Mouse (Mus musculus) lung, embryonic 14.5 days (tissue): ENCODE measurements at regions not wholly inside any gene's neighbourhood (a gene's known extent, or its start where the extent isn't known, plus 50 kb on each side); places are given as distances from the start of the nearest gene placed in this dataset.

Source experiments
- ATAC-seq: fragments of 200-750 bp; cut with Nextera tagmentation; 2 replicates; pipeline ENCODE4 v1.8.0; 2017; ENCODE audit warnings: mild to moderate bottlenecking, moderate TSS enrichment, moderate library complexity; ENCODE audit not compliant: insufficient read depth
- DNase-seq: peaks from one replicate; pipeline ENCODE4 v3.0.0-alpha.2; 2015
- H3K27ac ChIP-seq: fragments of 300-500 bp; sonication (generic); 2 replicates; pipeline ENCODE4 v1.5.1; 2014; ENCODE audit warnings: low read depth, mild to moderate bottlenecking, moderate library complexity
- H3K27me3 ChIP-seq: fragments of 300-500 bp; sonication (generic); 2 replicates; pipeline ENCODE4 v1.6.1; 2014; ENCODE audit warnings: low read length, control low read depth; ENCODE audit not compliant: insufficient read depth
- H3K36me3 ChIP-seq: fragments of 300-500 bp; sonication (generic); 2 replicates; pipeline ENCODE4 v1.6.1; 2014; ENCODE audit warnings: control low read depth; ENCODE audit not compliant: insufficient read depth
- H3K4me1 ChIP-seq: fragments of 300-500 bp; sonication (generic); 2 replicates; pipeline ENCODE4 v1.6.1; 2014; ENCODE audit warnings: antibody characterized with exemption, control low read depth; ENCODE audit not compliant: insufficient read depth
- H3K4me2 ChIP-seq: fragments of 300-500 bp; sonication (generic); 2 replicates; pipeline ENCODE4 v1.6.1; 2014; ENCODE audit warnings: mild to moderate bottlenecking
- H3K4me3 ChIP-seq: fragments of 300-500 bp; sonication (generic); 2 replicates; pipeline ENCODE4 v1.5.1; 2014; ENCODE audit warnings: low read depth, low read length
- H3K9ac ChIP-seq: fragments of 300-500 bp; sonication (generic); 2 replicates; pipeline ENCODE4 v1.6.1; 2014
- H3K9me3 ChIP-seq: fragments of 300-500 bp; sonication (generic); 2 replicates; pipeline ENCODE4 v1.6.1; 2016; ENCODE audit warnings: low read depth, low read length, control low read depth
- CTCF ChIP-seq: IDR thresholded peaks from 2 replicates; pipeline ENCODE4 v1.5.1; 2016; ENCODE audit warnings: antibody characterized with exemption, low read depth
- WGBS: fragments of 180-500 bp; shearing (Covaris S2); extraction: QIAGEN DNeasy Blood & Tissue Kit; methylation state at CpG from one replicate; pipeline ENCODE4 v1.1.7; 2014; 5-methylcytosine and 5-hydroxymethylcytosine counted together

GRCm38 (mm10) chr5:72225056-72225455 lies 57.1 kb upstream of the Commd8 start:
- ATAC-seq (peak; percentile 74; the same call in 1 of the 2 replicates), DNase-seq (no peak)
- H3K36me3 ChIP-seq, result no peaks in the 10 kb centered on the region
- peaks cover 9% of the 10 kb centered on the region; the same call in 1 of the 2 replicates for H3K4me1 ChIP-seq
- H3K27ac ChIP-seq, result no peak overlapping the region
- no peak overlapping the region for H3K9ac ChIP-seq
- TF ChIP-seq CTCF, result no peak
- 15% methylated on average over 7 of the region's 7 CpGs for WGBS
- no peaks in the 10 kb centered on the region for H3K27me3 ChIP-seq
- peak overlapping the region; percentile 36 for H3K4me2 ChIP-seq
- H3K4me3 ChIP-seq, result no peak overlapping the region
- H3K9me3 ChIP-seq, result no peaks in the 10 kb centered on the region

- peak overlapping the region; percentile 36 for H3K4me2 ChIP-seq
- H3K27ac ChIP-seq, result 0 out of 2 replicates have a peak overlapping the region, but pooled peaks have one; percentile 24
- WGBS, result 12% methylated on average over 6 of the region's 6 CpGs
- no peaks in the 10 kb centered on the region for H3K36me3 ChIP-seq
- peak; percentile 67 for DNase-seq
- peak; percentile 63 for ATAC-seq
- no peak overlapping the region for H3K9ac ChIP-seq
- no peak overlapping the region for H3K4me3 ChIP-seq
- TF ChIP-seq CTCF, result no peak
- no peaks in the 10 kb centered on the region for H3K9me3 ChIP-seq
- H3K4me1 ChIP-seq, result peaks cover 9% of the 10 kb centered on the region; the same call in 1 of the 2 replicates
- no peaks in the 10 kb centered on the region for H3K27me3 ChIP-seq
These were observed 56.6 kb upstream of the Commd8 start for GRCm38 (mm10) chr5:72224551-72224966.

GRCm38 (mm10) chr5:72222902-72223301 lies 54.9 kb upstream of the Commd8 start:
- DNase-seq, result no peak
- Histone ChIP-seq H3K36me3 (no peaks in the 10 kb centered on the region), H3K27ac (no peak overlapping the region)

GRCm38 (mm10) chr5:72219697-72220096 lies 51.7 kb upstream of the Commd8 start:
- Histone ChIP-seq H3K4me3 (no peak overlapping the region), H3K4me1 (peaks cover 5% of the 10 kb centered on the region; the same call in 1 of the 2 replicates), H3K4me2 (no peak overlapping the region), H3K27ac (no peak overlapping the region), H3K36me3 (no peaks in the 10 kb centered on the region), H3K9ac (no peak overlapping the region), H3K27me3 (no peaks in the 10 kb centered on the region), H3K9me3 (no peaks in the 10 kb centered on the region)
- DNase-seq (no peak), ATAC-seq (no peak)
- 85% methylated on average over 12 of the region's 12 CpGs for WGBS
- no peak for TF ChIP-seq CTCF

More at GRCm38 (mm10) chr5:72222902-72223301, 54.9 kb upstream of the Commd8 start:
- Histone ChIP-seq H3K9me3 (no peaks in the 10 kb centered on the region), H3K4me2 (no peak overlapping the region), H3K4me3 (no peak overlapping the region), H3K27me3 (no peaks in the 10 kb centered on the region), H3K4me1 (peaks cover 9% of the 10 kb centered on the region; the same call in 1 of the 2 replicates), H3K9ac (no peak overlapping the region)
- TF ChIP-seq CTCF, result no peak
- WGBS, result 72% methylated on average over 3 of the region's 3 CpGs
- no peak for ATAC-seq

GRCm38 (mm10) chr5:72219248-72219647 lies 51.3 kb upstream of the Commd8 start:
- no peak overlapping the region for H3K4me2 ChIP-seq
- 90% methylated on average over 7 of the region's 7 CpGs for WGBS

More at GRCm38 (mm10) chr5:72219248-72219647, 51.3 kb upstream of the Commd8 start:
- no peak overlapping the region for H3K27ac ChIP-seq
- H3K4me3 ChIP-seq, result no peak overlapping the region
- ATAC-seq, result no peak
- 0 out of 2 replicates have a peak, but pooled peaks cover under 1% of the 10 kb centered on the region for H3K4me1 ChIP-seq
- no peak overlapping the region for H3K9ac ChIP-seq
- TF ChIP-seq CTCF, result no peak
- H3K9me3 ChIP-seq, result no peaks in the 10 kb centered on the region
- no peaks in the 10 kb centered on the region for H3K27me3 ChIP-seq
- no peaks in the 10 kb centered on the region for H3K36me3 ChIP-seq
- DNase-seq, result no peak
